Mouse (Mus musculus) spleen, postnatal 36 days (tissue): ENCODE measurements around the gene Amd1.

Source experiments
- DNase-seq, 2 experiments: peaks; one replicate each; pipeline ENCODE4 v3.0.0; 2022; ENCODE audit warnings: low spot score in 2 of 2, mixed read lengths in 1 of 2

The Amd1 gene

DNA sequence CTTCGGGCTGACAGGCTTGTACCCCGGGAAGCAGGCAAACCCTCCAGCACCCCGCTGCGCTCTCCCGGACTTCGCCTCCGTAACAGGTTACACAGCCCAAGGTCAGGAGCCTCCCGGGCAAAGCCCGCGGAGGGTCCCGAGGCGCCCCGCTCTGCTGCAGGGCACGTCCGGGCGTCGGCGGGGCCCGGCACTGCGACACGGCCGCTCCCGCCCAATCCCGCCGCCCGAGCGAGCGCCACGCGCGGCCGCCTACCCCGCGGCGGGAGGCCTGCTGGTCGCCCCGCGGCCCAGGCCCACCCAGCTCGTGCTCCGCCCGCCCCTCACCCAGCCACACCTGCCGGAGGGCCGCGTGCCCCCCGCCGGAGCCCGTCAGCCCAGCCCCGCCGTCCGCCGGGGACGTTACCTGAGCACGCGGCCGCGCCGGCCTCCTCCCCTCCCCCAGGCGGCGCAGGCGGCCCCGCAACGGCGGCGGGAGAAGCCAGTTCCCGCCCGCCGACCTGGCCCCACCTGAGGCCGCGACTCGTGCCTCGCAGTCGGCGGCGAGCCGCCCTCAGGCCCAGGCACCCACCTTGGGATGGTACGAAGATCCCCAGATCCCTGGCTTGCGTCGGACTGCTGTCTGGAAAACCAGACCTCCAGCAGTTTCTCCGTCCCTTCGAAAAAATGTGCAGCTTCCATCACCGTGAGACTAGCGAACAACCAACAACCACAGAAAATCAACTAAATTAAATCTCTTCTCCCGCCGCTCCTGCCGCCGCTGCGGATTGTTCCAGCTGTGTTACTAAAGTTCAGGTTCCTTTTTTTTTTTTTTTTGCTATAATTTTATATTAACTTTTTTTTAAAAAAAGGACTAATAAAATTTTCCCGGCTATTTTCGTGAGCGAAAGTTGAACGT is 558 bp downstream of the Amd1 start:
- DNase-seq, result peak; percentile 33 to 43

DNA sequence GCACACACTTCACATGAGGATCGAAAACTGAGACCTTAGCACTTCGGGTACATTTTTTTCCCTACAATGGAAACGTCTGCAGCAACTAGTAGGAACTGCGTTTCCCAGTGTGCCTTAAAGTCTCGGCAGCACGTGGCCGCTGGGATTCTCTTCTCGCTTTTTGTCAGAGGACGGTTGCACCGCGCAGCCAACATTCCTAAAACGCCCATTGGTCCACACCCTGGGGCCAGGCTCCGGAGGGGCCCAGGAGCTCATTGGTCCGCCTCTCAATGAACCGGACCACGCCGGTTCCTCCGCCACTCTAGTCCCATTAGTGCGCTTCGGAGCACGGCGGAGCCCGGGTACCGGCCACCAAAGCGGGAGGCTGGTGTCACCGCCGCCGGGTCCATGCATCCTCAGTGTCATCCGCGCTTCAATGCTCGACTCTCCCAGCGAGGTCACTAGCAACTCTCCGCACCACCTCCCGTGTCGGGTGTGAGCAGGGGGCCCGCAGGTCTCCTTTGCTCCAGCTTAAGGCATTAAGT is 1.3 kb downstream of the Amd1 start:
- DNase-seq, result peak; percentile 60 to 75

DNA sequence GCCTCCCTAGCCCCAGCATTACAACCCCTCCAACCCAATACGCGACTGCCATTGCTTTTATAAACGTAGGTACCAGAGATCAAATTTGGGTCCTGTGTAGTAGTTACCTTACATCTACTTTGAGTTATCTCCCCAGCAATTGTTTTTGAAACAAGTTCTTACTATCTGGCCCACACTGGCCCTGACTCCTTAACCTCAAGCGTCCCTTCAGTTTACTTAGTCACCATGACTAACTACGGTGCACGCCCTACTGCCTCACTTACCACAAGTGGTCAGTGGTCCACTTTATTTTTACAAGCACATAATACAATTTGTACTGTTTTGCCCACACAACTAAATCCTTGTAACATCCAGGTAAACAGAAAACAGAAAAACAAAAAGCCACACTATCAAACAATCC is 9.3 kb downstream of the Amd1 start:
- DNase-seq, result no peak

DNA sequence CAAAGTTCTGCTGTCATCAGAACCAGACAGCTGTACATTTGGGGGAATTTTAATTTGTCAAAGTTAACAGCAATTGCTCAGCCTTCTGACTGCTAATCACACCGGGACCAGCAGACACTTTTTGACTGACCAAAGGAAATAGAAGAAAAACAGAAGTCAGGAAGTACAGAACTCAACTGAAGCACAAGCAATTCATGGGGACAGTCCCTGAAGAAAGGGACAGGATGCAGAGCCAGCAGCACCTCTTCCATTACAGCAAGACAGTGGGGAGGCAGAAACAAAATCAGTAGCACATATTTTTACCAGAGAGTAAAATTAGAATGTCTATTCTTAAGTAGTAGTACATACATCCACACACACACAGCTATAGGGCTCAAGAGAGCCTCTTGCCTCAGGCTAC is 15.2 kb downstream of the Amd1 start:
- no peak for DNase-seq

DNA sequence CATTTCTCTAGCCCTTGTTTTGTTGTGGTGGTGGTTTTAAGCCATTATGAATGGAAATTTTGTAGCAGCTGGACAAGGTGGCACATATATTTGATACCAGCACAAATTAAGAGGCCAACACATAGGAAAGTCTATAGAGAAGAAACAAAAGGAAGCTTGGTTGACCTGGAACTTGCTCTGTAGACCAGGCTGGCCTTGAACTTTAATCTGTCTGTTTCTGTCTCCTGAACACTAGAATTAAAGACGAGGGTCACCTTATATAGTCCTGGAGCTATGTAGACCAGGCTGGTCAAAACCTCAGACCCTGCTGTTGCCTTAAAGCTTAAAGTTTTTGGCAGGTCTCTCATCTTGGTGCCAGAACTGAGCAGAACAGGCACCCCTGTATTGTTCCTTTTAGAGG is 16.4 kb downstream of the Amd1 start:
- no peak for DNase-seq

DNA sequence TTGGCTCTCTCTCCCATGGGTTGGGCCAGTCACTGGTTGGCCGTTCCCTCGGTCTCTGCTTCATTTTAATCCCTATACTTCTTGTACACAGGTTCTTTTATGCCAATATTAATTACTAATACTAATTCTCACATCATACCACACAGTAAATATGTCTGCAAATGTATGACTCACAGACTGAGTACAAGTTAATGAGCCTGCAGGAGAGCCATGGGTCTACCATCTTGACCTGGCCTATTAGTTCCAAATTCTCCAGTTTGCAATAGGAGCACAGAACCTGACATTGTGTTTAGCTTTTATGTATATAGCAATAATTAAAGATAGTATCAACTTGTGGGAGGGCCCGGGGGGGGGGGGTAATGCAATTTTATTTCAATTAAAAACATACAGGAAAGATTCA is 17.0 kb downstream of the Amd1 start:
- no peak for DNase-seq

DNA sequence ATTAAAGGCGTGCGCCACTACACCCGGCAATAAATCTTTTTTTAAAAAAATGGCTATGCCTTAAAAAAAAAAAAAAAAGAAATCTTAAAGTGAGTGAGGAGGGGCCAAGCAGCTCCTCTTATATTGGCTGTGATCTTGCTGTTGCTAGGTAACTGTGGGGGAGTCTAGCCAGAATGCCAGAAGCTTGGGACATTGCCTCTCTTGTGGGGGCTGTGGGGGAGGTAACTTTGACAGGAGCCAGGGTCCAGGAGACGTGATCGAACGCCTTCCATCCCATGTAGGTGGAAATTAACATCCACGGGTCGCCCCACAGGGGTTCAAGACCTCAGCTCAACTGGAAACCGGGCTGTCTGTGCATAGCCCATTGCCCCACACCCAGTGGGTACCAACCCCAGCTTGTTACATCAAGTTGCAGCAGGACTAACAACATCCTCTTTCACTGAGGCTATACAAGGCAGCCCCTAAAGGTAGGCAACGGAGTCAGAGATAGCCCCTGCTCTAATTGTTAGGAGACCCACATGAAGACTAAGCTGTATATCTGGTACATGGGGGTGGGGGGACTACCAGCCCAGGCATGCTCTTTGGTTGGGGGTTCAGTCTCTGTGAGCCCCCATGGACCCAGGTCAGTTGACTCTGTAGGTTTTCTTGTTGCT is 17.7 kb downstream of the Amd1 start:
- no peak for DNase-seq

DNA sequence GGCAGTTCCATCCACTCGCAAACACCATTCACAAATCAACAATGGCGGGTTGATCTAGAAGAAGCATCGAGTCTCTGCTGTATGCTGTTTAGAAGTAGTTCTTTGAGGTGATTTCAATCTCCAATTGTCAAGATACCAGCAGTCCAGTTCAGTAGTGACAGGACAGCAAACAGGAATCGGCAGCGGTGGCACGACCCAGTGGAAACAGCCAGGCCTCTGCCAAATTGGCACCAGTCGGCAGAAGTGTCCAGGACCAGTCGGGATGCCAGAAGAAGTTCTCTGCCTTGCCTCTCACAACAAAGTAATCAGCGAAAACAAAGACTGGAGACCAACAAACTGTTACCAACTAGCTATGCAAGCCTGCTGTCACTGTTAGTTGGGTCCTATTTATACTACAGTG is 18.4 kb downstream of the Amd1 start:
- DNase-seq, result no peak

DNA sequence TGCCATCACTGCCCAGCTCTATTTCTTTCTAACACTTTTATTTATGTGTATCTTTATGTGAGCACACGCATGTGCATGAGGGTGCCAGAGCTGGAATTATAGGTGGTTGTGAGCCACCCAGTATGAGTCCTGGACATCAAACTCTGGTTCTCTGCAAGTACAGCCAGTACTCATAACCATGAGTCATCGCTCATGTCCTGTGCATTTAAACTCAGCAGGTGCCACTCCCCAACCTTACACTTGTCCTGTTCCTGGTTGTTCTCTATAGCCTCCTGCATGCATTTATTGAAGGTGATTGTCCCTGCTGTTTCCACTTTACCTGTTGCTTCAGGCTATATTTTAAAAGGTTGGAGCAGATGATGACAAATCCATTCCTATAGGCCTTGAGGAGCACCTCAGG is 20.4 kb downstream of the Amd1 start:
- DNase-seq, result no peak

DNA sequence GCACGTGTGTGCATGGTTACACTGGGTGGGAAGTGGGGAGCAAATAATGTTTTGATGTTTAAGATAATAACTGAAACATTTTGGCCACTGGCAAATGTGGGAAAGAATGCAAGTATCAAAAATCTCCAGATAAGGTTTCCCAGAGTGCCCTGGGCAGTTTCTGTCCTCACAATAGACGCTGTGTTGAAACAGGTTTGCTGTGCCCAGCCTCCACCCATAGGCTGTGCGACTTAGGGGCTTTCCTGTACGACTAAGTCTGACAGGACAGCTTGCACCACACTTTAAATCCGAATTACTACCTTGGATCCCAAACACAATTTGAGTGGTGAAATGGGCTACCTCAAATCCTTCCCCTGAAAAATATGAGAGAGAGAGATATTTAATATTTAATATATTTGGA is 23.7 kb downstream of the Amd1 start:
- no peak for DNase-seq

DNA sequence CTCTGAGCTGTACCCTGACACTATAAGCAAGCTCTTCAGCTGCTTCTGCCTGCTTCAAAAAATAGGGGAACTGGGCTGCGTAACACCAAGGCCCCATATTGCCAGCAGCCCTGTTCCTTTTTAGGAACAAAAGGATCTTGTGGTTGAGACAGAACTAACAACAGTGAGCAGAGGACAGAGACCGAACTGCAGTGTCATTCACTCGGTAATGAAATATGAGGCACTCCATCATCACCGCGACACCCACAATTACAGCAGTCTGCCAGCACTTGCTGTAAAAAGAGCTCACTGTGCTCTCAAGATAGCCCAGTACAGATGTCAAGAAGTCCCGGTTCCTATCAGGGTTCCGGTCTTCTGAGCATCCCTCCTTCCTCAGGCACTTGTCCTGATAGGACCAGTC is 26.0 kb downstream of the Amd1 start:
- peak in 1 of 2 experiments; percentile 19 for DNase-seq

DNA sequence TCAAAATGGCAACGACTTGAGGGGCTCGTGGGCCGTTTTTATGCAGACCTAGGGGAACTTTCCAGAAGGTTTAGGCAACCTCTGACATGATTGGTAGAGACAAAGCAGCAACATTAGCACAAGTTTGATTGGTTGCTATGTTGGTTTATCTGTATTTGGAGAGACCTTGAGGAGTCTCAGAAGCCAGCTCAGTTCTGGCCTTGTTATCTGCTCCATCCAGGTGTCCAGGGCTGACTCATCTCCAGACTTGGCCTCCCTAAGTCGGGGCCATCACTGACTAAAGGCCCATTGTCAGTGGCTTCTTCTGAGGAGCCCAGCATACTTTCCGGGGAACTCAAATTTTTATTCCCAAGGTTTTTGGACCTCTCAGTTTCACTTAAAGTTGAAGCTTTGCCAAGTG is 28.0 kb downstream of the Amd1 start:
- peak in 1 of 2 experiments; percentile 7 for DNase-seq

DNA sequence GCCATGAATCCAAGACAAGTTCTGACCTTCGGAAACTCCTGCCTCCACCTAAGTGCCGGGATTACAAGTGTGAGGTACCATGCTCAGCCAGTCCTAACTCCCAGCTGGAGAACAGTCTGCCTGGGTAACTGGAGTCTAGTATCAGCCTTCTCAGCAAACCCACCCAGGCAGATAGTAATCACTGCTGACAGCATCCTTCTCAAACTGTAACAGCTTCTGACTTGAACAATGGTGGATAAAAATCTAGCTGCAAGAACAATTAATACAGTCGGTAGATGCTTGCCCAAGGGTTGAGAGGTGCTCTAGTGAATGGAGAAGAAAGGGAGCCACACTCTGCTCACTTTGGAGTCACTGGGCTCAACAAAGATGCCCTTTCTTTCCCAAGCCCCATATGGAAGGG is 30.8 kb downstream of the Amd1 start:
- DNase-seq, result no peak

DNA sequence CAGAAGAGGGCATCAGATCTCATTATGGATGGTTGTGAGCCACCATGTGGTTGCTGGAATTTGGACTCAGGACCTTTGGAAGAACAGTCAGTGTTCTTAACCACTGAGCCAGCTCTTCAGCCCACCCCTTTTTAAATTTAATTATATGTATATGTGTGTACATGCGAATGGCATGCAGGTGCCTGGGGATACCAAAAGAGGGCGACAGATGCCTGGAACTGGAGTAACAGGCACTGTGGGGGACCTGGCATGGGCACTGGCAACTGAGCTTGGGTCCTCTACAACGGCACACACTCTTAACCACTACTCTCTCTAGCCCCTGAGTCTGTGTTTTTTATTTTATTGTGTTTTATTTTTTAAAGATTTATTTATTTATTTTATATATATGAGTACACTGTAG is 37.1 kb downstream of the Amd1 start:
- no peak for DNase-seq

DNA sequence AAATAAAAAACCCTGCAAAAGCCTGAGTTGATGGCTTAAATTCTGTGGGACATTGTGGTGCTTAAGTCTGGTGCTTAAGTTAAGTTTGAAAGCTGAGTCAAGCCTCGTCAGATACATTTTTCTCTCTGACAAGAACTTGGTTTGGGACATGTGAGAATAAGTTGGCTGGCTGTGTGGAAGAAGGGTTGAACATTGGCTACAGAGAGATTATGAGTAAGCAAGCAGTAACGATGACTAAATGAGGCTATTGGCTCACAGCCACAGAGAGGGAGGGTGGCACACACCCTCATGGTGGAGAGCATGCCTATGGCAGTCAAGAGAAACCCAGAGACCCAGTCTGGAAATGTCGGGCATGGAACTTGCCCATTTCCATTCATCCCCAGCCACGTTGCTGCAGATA is 38.3 kb downstream of the Amd1 start:
- DNase-seq, result no peak

DNA sequence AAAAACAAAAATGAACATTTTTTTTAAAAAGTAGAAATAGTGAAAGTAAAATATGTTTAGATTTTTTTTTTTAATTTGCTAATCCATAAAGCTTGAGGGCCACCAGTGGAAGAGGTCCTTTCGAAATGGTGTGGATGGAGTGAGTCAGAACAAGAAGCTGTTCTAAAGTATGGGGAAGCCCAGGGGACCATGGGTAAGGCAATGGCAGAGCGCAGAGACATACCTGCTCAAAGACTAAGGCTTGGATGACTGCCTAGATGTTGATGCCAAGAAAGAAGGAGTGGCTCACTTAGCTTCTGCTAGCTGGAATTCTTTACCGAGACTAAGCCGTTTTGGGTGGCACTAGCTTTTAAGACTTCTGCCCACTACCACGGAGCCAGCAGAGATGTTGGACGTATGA is 39.8 kb downstream of the Amd1 start:
- DNase-seq, result no peak

DNA sequence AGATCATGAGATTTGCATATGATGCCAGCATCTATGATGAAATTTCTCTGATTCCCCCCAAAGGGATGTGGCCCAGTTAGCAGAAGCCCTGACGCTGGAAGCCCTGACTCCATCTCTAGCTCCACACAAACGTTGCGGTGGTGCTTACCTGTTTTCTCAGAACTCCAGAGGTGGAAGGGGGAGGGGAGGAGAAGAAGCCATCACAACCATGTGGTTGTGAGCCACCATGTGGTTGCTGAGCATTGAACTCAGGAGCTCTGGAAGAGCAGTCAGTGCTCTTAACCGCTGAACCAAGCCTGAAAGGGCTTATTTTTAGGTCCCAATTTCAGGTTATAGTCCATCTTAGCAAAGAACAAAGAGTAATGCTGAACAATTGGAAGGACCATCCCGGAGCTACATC is 41.7 kb downstream of the Amd1 start:
- DNase-seq, result no peak

DNA sequence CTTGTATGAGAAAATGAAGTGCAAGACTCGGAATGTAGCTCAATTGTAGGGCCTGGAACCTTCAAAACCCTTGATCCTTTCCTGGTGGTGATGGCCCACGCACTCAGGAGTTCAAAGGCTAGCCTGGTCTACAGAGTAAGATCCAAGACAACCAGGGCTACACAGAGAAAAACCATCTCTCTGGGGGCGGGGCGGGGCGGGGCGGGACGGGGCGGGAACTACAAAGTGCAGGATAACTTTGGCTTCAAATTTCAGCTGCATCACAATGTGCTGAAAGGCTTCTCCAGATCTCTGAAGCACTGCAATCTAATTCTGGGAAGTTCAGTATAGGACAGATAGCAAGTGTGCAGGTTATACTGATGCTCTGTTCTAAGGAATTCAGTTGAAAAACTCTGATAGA is 42.4 kb downstream of the Amd1 start:
- no peak for DNase-seq

DNA sequence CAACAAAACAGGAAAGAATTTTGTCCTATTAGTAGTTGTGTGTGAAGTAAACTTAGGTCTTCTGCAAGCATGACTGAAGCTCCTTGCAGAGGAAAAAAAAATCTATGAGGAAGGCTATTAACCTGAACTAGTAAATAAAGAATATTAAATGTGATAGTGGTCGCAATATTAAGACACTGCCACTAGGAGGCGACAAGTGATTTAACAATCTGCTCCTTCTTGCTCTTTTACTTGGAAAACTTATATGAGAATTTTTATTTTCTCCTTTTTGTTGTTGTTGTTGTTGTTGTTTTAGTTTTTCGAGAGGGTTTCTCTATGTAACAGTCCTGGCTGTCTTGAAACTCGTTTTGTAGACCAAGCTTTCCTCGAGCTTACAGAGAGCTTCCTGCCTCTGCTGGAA is 43.0 kb downstream of the Amd1 start:
- peak; percentile 31 to 68 for DNase-seq

DNA sequence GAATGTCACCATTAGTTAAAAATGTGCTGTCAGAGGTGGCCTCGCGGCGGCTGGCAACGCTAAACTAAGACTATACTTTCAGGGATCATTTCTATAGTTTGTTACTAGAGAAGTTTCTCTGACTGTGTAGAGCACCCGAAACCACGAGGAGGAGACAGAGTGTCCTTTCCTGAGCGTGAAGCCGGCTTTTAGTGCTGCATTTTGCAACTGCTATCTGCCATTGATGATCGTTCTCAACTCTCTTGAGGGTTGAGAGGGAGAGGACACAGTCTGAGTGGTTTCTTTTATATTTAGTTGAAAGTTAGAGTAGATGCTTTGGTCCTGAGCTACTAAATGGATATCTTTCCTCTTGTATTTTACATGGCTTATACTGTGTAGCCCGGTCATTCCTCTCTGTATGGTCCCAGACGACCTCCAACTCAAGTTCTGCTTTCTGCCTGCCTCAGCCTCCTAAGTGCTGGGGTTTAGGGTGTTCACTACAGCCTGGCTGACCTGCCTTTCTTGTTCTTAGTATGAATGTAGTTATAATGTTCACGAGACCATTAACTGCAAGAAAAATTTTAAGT is 43.5 kb downstream of the Amd1 start:
- DNase-seq, result peak; percentile 79 to 86

DNA sequence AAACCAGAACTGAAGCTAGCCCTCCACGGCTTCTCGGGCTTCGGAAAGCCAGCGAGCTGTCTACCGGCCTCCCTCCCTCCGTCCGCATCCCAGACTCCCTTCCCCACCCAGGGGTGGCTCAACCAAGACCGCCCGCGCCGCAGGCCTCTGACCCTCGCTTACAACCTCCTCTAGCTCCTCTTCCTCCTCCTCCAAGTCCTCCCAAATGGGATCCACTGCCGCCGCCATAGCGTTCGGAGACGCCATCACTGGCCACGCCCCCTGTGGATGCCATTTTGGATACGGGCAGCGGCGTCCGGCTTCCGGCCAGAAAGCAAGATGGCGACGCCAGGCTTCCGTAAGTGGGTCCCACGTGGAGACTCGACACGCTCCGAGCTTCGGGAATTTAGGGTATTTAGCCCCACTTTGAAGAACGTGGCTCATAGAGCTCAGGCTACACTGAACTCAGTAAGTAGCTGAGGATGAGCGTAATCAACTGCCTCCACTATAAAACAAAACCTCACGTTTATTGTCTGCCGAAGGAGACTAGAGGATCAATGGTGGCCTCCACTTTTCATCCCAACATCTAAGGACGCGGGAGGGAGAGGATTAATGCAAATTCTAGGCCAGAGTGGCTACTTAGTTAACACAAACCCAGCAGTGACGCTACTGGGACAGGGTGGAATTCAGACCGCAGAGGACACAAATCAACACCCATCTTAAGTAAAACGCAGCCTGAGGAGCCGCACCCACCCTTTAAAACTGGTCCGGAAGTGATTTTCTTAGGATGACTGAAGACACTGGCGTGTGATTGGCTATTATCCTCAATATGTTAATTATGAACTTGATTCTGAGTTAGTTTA is 44.4 kb downstream of the Amd1 start, which contains the start of gene Gtf3c6:
Gene Gtf3c6, minus strand, starts transcription at position 695 of the 842 bp plus-strand sequence.
- peak; percentile 88 to 92 for DNase-seq

DNA sequence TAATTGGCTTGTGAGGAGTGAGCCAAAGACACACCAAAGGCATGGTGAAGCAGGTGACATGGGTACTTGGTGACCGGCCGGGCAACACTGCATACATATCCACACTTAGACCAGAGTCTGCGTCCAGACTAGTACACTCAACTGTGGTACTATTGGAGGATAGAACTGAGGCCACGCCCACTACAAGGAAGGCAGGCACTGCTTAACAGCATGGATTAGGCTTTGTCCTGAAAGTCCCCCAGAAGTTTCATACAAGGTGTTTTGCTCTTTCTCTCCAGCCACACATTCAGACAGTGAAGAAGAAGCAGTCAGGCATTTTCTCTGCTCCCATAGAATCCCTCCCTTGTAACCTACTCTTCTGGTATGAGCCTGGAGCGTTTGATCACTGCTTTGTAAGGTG is 45.3 kb downstream of the Amd1 start:
- DNase-seq, result peak; percentile 54 to 60
